Mouse (Mus musculus): ENCODE measurements at regions not wholly inside any gene's neighbourhood (a gene's known extent, or its start where the extent isn't known, plus 50 kb on each side); places are given as distances from the start of the nearest gene placed in this dataset.

DNA sequence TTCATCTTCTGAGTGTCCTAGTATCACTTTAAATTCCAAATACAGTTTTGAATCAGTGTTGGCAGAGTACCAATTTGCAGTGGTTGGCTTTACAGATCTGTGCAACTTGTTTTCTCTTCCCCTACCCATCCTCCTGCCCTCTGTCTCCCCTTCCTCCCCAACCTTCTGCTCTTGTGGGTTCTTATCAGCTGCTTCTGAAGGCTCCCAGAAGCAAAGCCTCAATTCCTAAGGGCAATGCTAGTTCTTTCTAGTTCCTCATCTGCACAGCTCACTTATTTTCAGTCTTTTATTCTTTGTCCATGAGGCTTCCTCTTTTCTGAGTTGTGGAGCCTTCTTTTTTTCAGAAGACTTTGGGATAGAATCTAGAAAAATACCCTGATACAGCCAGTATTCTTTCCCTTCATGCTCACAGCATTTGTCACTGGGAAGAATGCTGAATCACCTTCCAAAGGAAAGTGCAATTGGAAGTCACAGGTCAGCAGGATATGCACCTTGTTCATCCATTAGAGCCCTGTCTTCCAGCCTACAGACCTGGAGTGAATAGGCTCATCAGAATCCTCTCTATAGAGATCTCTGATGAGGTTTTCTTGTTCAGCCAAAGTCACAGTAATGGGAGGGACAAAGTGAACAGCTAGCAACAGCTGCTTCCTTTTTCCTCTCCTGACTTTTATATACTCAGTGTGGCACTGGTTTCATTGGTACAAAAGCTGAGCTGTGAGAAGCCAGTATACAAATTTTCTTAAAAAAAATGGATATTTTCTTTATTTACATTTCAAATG lies 1357.9 kb downstream of the Slc22a22 start:
- no peak for TF ChIP-seq POLR2A (IDR thresholded peaks at IDR 0.05; ENCODE audit: borderline replicate concordance, low read depth, low read length)
- TF ChIP-seq CTCF (IDR thresholded peaks at IDR 0.05; ENCODE audit: low read depth, low read length), result no peak

Measured in bone marrow macrophage, adult 2 months (primary cell).